Mouse (Mus musculus) layer of hippocampus, postnatal 14 days (tissue): ENCODE data around the gene Ubxn2a. TPM values are rescaled to one million over a fixed set of nuclear protein-coding genes. Genes with fewer than 3 reads are reported as not detected.

ENCODE experiments used
- DNase-seq, 2 experiments: peaks; one replicate each; pipeline ENCODE4 v3.0.0; 2021 to 2022; ENCODE audit warnings: low spot score in 2 of 2, mixed read lengths in 1 of 2
- total RNA-seq, 2 experiments: library from RNA; stranded (reverse); gene quantifications; 2 replicates each; pipeline ENCODE4 v1.2.3; 2021

Ubxn2a gene
- total RNA-seq, 2 experiments from 2014 or later, result 43.2 to 49.6 TPM

- no peak for DNase-seq
Observed at GRCm38 (mm10) chr12:4840010-4840409, 67.5 kb downstream of the Ubxn2a start.

GRCm38 (mm10) chr12:4836959-4837358 lies 70.5 kb downstream of the Ubxn2a start:
- DNase-seq, result no peak

Other genes starting within 250 kb of the Ubxn2a start
- gene Fam228a, start 169.3 kb downstream of the Ubxn2a start, total RNA-seq, result 1 to 10 TPM; 2.3 to 3.1 TPM
- gene Pfn4, start 138.7 kb downstream of the Ubxn2a start, total RNA-seq, result 10 to 100 TPM; 12.4 to 12.6 TPM
- gene Fam228b, start 138.4 kb downstream of the Ubxn2a start, total RNA-seq, result 10 to 100 TPM; 21.4 to 22.6 TPM
- 10 to 100 TPM; 79.2 to 84.6 TPM for gene Sf3b6, start 90.2 kb downstream of the Ubxn2a start, total RNA-seq
- gene Fkbp1b, start 66.1 kb downstream of the Ubxn2a start, total RNA-seq, result 100 to 1,000 TPM; 106 to 107 TPM
- gene Wdcp, start 64.4 kb downstream of the Ubxn2a start, total RNA-seq, result 10 to 100 TPM; 11.9 to 12.0 TPM
- gene Mfsd2b, start 33.3 kb downstream of the Ubxn2a start, total RNA-seq, result under 1 TPM; 0.41 to 0.52 TPM
- gene Atad2b, start 9.6 kb upstream of the Ubxn2a start, total RNA-seq, result 10 to 100 TPM; 26.1 to 29.2 TPM